Mouse (Mus musculus) E14TG2a.4 (cell line): ENCODE results near the gene Pcsk5.

Experiments
- CTCF ChIP-seq: conservative IDR thresholded peaks from 2 replicates; pipeline ENCODE4 v1.5.1; 2014; ENCODE audit warnings: low read length
- NANOG ChIP-seq: IDR thresholded peaks from 2 replicates; pipeline ENCODE4 v1.6.1; 2014; ENCODE audit warnings: borderline replicate concordance, low read length, mixed read lengths
- POU5F1 ChIP-seq: IDR thresholded peaks from 2 replicates; pipeline ENCODE4 v1.6.1; 2014; ENCODE audit warnings: low read length, borderline replicate concordance

- TF ChIP-seq CTCF (no peak), POU5F1 (no peak), NANOG (no peak)
Measured at GRCm38 (mm10) chr19:17815062-17815461, 22.4 kb downstream of the Pcsk5 start.
